Comparison of ENCODE assay signal across 8 mouse cellular contexts in the genomic region with DNA sequence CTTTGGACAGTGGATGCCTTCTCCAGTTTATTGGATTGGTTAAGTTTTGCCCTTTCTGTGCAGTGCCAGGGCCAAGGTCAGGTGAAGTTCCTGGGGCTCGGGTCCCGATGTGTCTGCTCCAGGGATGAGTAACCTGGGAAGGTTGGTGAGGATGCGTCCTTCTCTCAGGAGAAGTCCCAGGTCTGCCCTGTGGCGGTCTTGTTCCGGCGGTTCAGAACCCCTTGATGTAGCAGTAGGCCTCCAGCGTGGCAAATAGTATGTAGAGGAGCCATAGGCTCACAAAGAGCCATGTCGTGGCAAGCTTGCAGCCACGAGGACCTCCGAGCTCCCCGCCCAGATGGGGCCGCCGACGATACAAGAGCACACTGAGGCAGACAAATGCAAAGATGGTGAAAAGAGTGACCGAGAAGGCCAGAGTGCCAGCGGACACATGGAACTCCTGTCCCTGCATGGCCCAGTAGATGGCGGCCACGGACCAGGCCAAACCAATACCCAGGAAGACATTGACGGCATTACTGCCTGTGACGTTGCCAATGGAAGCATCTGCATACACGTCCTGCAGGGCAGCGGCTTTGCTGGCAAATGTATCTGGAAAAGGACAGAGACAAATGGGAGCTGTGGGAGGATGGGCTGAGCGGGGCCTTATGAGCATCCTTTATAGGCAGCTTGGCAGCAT.
A peak's percentile ranks its signal among the peaks of the same experiment; 100 is the strongest.
DNase-seq lines count a peak whose midpoint lies in the region; ATAC-seq lines count a peak whose summit lies in the region.

No protein-coding gene starts in this region.

- no peak overlapping the region for H3K27ac ChIP-seq in liver, embryonic 13.5 days
- H3K27ac ChIP-seq in neural tube, embryonic 15.5 days (replicated peaks) = no peak overlapping the region

- no peaks in the 10 kb centered on the region for H3K9me3 ChIP-seq in liver, embryonic 13.5 days (replicated peaks)
- H3K9me3 ChIP-seq in neural tube, embryonic 15.5 days (replicated peaks) = no peaks in the 10 kb centered on the region

- 37% methylated on average over 23 of the region's 23 CpGs for WGBS in liver, embryonic 13.5 days (ENCODE audit: insufficient replicate concordance)
- WGBS in neural tube, embryonic 15.5 days = 33% methylated on average over 23 of the region's 23 CpGs

- H3K4me1 ChIP-seq in liver, embryonic 13.5 days (replicated peaks) = peaks cover 7% of the 10 kb centered on the region; the same call in 1 of the 2 replicates
- H3K4me1 ChIP-seq in neural tube, embryonic 15.5 days = peaks cover 6% of the 10 kb centered on the region; the same call in 1 of the 2 replicates

- H3K4me2 ChIP-seq in liver, embryonic 13.5 days = no peak overlapping the region
- H3K4me2 ChIP-seq in neural tube, embryonic 15.5 days = peak overlapping the region; percentile 34; the same call in 1 of the 2 replicates

- no peak overlapping the region for H3K9ac ChIP-seq in liver, embryonic 13.5 days
- H3K9ac ChIP-seq in neural tube, embryonic 15.5 days (replicated peaks) = no peak overlapping the region

- H3K27me3 ChIP-seq in liver, embryonic 13.5 days = no peaks in the 10 kb centered on the region; the same call in 1 of the 2 replicates
- no peaks in the 10 kb centered on the region for H3K27me3 ChIP-seq in neural tube, embryonic 15.5 days (replicated peaks)

- peak; percentile 73 for ATAC-seq in granulocyte monocyte progenitor cell, adult 5-6 weeks (replicated peaks; ENCODE audit: poor library complexity, severe bottlenecking)
- ATAC-seq in liver, embryonic 13.5 days (ENCODE audit: low read depth) = no peak
- peak; percentile 92 for ATAC-seq in neural tube, embryonic 15.5 days (ENCODE audit: low FRiP score)
- ATAC-seq in monocyte, adult 5-6 weeks (replicated peaks; ENCODE audit: insufficient number of reproducible peaks, low FRiP score, low TSS enrichment, poor library complexity, severe bottlenecking) = no peak

- DNase-seq in 3T3-L1 (ENCODE audit: low read depth, low spot score) = peak; percentile 78
- peak; percentile 81 to 92 for DNase-seq in adrenal gland, adult (ENCODE audit: inconsistent age in 2 of 2, low spot score in 1 of 2)
- peak; percentile 83 for DNase-seq in embryo, embryonic 11 days
- peak; percentile 59 for DNase-seq in kidney, postnatal 25 days
- peak; percentile 6 for DNase-seq in liver, embryonic 13.5 days

- no peaks in the 10 kb centered on the region for H3K36me3 ChIP-seq in liver, embryonic 13.5 days
- H3K36me3 ChIP-seq in neural tube, embryonic 15.5 days = no peaks in the 10 kb centered on the region

- no peak overlapping the region for H3K4me3 ChIP-seq in liver, embryonic 13.5 days (replicated peaks)
- no peak overlapping the region for H3K4me3 ChIP-seq in neural tube, embryonic 15.5 days (replicated peaks)

Comparison
In these comparisons a context has a peak if more than half of its experiments do, and no peak if none do; other contexts are left out.
1. DNase-seq: peak in every context shown above with its lines; median percentile 86 in adrenal gland, adult; 83 in embryo, embryonic 11 days; 78 in 3T3-L1; 59 in kidney, postnatal 25 days; 6 in liver, embryonic 13.5 days.
2. ATAC-seq: peak in granulocyte monocyte progenitor cell, adult 5-6 weeks (single experiment) and neural tube, embryonic 15.5 days (single experiment); none in liver, embryonic 13.5 days (single experiment) and monocyte, adult 5-6 weeks (single experiment).